Mouse (Mus musculus) MEL (cell line): ENCODE data around the gene Usp13.

Source experiments
- CHD2 ChIP-seq: IDR thresholded peaks from 2 replicates; pipeline ENCODE4 v1.6.1; 2011; ENCODE audit warnings: low read length, improper control_type of control experiment
- CTCF ChIP-seq, 3 experiments: IDR thresholded peaks in 2 of 3; conservative IDR thresholded peaks in 1 of 3; 2 replicates each; pipeline ENCODE4 v1.5.1; 2011 to 2012; ENCODE audit warnings: low read length in 3 of 3, low read depth in 2 of 3, mild to moderate bottlenecking in 2 of 3, improper control_type of control experiment in 1 of 3, inconsistent platforms in 1 of 3, mixed read lengths in 1 of 3, moderate library complexity in 1 of 3; ENCODE audit not compliant: control insufficient read depth in 1 of 3, insufficient read depth in 1 of 3, poor library complexity in 1 of 3, severe bottlenecking in 1 of 3
- EP300 ChIP-seq, 2 experiments: IDR thresholded peaks; 2 replicates each; pipeline ENCODE4 v1.6.1; 2011; ENCODE audit warnings: improper control_type of control experiment in 2 of 2, low read length in 2 of 2, low read depth in 1 of 2, mild to moderate bottlenecking in 1 of 2
- HCFC1 ChIP-seq: IDR thresholded peaks from 2 replicates; pipeline ENCODE4 v1.6.1; 2012; ENCODE audit warnings: low read depth, mild to moderate bottlenecking, inconsistent platforms, low read length, improper control_type of control experiment, moderate library complexity
- KAT2A ChIP-seq: conservative IDR thresholded peaks from 2 replicates; pipeline ENCODE4 v1.6.1; 2012; ENCODE audit warnings: low read depth, low read length, improper control_type of control experiment, inconsistent platforms
- MAFK ChIP-seq: IDR thresholded peaks from 2 replicates; pipeline ENCODE4 v1.6.1; 2011; ENCODE audit warnings: low read depth, mild to moderate bottlenecking, low read length, improper control_type of control experiment, borderline replicate concordance
- POLR2A ChIP-seq, 2 experiments: IDR thresholded peaks; 2 replicates each; pipeline ENCODE4 v1.6.1; 2011 to 2012; ENCODE audit warnings: low read length in 2 of 2, mild to moderate bottlenecking in 2 of 2, control low read depth in 1 of 2, improper control_type of control experiment in 1 of 2, low read depth in 1 of 2, moderate library complexity in 1 of 2; ENCODE audit not compliant: control insufficient read depth in 1 of 2, insufficient read depth in 1 of 2, poor library complexity in 1 of 2
- POLR2AphosphoS2 ChIP-seq: IDR thresholded peaks from 2 replicates; pipeline ENCODE4 v1.6.1; 2011; ENCODE audit warnings: low read length, improper control_type of control experiment
- RAD21 ChIP-seq: IDR thresholded peaks from 2 replicates; pipeline ENCODE4 v1.6.1; 2011; ENCODE audit warnings: mild to moderate bottlenecking, low read depth, low read length, improper control_type of control experiment
- USF1 ChIP-seq: IDR thresholded peaks from 2 replicates; pipeline ENCODE4 v1.6.1; 2014; ENCODE audit warnings: low read depth, mild to moderate bottlenecking, inconsistent platforms, low read length, improper control_type of control experiment, moderate library complexity
- USF2 ChIP-seq, 2 experiments: IDR thresholded peaks; 2 replicates each; pipeline ENCODE4 v1.6.1; 2011 to 2012; ENCODE audit warnings: improper control_type of control experiment in 2 of 2, low read length in 2 of 2, borderline replicate concordance in 1 of 2, inconsistent platforms in 1 of 2, low read depth in 1 of 2, mild to moderate bottlenecking in 1 of 2; ENCODE audit not compliant: insufficient read depth in 1 of 2

- TF ChIP-seq MAFK (no peak), USF1 (no peak), CHD2 (no peak), POLR2AphosphoS2 (no peak), KAT2A (no peak), POLR2A (IDR thresholded peaks at IDR 0.05; ENCODE audit: control insufficient read depth in 1 of 2, insufficient read depth in 1 of 2, low read depth in 1 of 2, low read length in 2 of 2, poor library complexity in 1 of 2) (no peak), HCFC1 (no peak), CTCF (IDR thresholded peaks at IDR 0.05 in 2 of 3, conservative IDR thresholded peaks at IDR 0.05 in 1 of 3; ENCODE audit: control insufficient read depth in 1 of 3, insufficient read depth in 1 of 3, low read depth in 2 of 3, low read length in 3 of 3, poor library complexity in 1 of 3, severe bottlenecking in 1 of 3) (no peak), USF2 (IDR thresholded peaks at IDR 0.05; ENCODE audit: borderline replicate concordance in 1 of 2, insufficient read depth in 1 of 2, low read depth in 1 of 2, low read length in 2 of 2) (no peak), RAD21 (no peak), EP300 (IDR thresholded peaks at IDR 0.05; ENCODE audit: low read depth in 1 of 2, low read length in 2 of 2) (no peak)
Measured at GRCm38 (mm10) chr3:32939802-32940501, 122.6 kb downstream of the Usp13 start.
